Mouse (Mus musculus): ENCODE measurements at regions not wholly inside any gene's neighbourhood (a gene's known extent, or its start where the extent isn't known, plus 50 kb on each side); places are given as distances from the start of the nearest gene placed in this dataset.

- TF ChIP-seq EP300 (optimal IDR thresholded peaks at IDR 0.05), result no peak
- TF ChIP-seq CTCF (IDR thresholded peaks at IDR 0.05; ENCODE audit: low read depth), result no peak
These were observed 73.6 kb upstream of the Arid2 start for GRCm38 (mm10) chr15:96213541-96214312.

Measured in stomach, postnatal 0 days (tissue).